Comparison of ENCODE assay signal across 8 mouse cellular contexts in the genomic region with DNA sequence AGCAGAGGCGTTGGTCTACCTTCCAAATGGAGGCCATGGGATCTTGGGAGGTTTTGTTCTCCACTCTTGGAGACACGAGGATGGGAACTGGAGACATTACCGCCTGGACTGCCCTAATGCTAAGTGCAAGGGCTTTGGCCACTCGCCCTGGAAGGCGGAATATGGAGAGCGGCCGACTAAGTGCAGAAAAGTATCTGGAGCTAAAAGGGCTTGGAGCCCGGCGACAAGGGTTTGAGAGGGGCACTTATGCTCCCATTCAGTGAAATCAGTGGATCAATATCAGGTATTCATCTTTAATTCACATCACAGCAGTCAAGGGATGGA. TPM values are rescaled to one million over a fixed set of nuclear protein-coding genes. Genes with fewer than 3 reads are reported as not detected.
DNase-seq lines count a peak whose midpoint lies in the region; ATAC-seq and TF ChIP-seq lines count a peak whose summit lies in the region.

No protein-coding gene starts in this region.

- no peaks in the 10 kb centered on the region for H3K27me3 ChIP-seq in heart, postnatal 0 days (ENCODE audit: control insufficient read depth, insufficient read depth, low read length)
- no peaks in the 10 kb centered on the region for H3K27me3 ChIP-seq in hindbrain, embryonic 12.5 days
- H3K27me3 ChIP-seq in midbrain, embryonic 13.5 days, result no peaks in the 10 kb centered on the region

- H3K36me3 ChIP-seq in heart, postnatal 0 days (replicated peaks; ENCODE audit: control insufficient read depth, insufficient read depth, low read length), result peaks cover 22% of the 10 kb centered on the region
- H3K36me3 ChIP-seq in hindbrain, embryonic 12.5 days, result peaks cover 32% of the 10 kb centered on the region
- peaks cover 54% of the 10 kb centered on the region for H3K36me3 ChIP-seq in midbrain, embryonic 13.5 days

- WGBS in heart, postnatal 0 days, result under 1% methylated on average over 9 of the region's 9 CpGs
- 0% methylated on average over 9 of the region's 9 CpGs for WGBS in hindbrain, embryonic 12.5 days
- 1% methylated on average over 9 of the region's 9 CpGs for WGBS in midbrain, embryonic 13.5 days

- H3K27ac ChIP-seq in heart, postnatal 0 days (ENCODE audit: low read depth), result peak overlapping the region; percentile 92
- peak overlapping the region; percentile 83 for H3K27ac ChIP-seq in bone marrow macrophage, adult 2 months (ENCODE audit: insufficient read depth, low read depth, low read length)
- H3K27ac ChIP-seq in hindbrain, embryonic 12.5 days, result peak overlapping the region; percentile 93
- H3K27ac ChIP-seq in midbrain, embryonic 13.5 days, result peak overlapping the region; percentile 94

- peaks cover 14% of the 10 kb centered on the region for H3K4me1 ChIP-seq in heart, postnatal 0 days (ENCODE audit: control insufficient read depth, insufficient read depth)
- H3K4me1 ChIP-seq in bone marrow macrophage, adult 2 months (ENCODE audit: control insufficient read depth, insufficient read depth, low read length), result peaks cover 29% of the 10 kb centered on the region
- peaks cover 40% of the 10 kb centered on the region for H3K4me1 ChIP-seq in hindbrain, embryonic 12.5 days
- peaks cover 47% of the 10 kb centered on the region for H3K4me1 ChIP-seq in midbrain, embryonic 13.5 days (replicated peaks)

- TF ChIP-seq POLR2A in bone marrow macrophage, adult 2 months (IDR thresholded peaks at IDR 0.05; ENCODE audit: borderline replicate concordance, low read depth, low read length), result no peak

- H3K4me2 ChIP-seq in heart, postnatal 0 days (ENCODE audit: low read depth, low read length), result peak overlapping the region; percentile 88
- H3K4me2 ChIP-seq in hindbrain, embryonic 12.5 days (replicated peaks), result peak overlapping the region; percentile 81
- peak overlapping the region; percentile 87 for H3K4me2 ChIP-seq in midbrain, embryonic 13.5 days (replicated peaks)

- no peak for TF ChIP-seq EP300 in heart, postnatal 0 days (IDR thresholded peaks at IDR 0.05; ENCODE audit: low read depth)

- no peak for ATAC-seq in heart, postnatal 0 days (ENCODE audit: insufficient read depth, low read depth)
- no peak; the same call in 1 of the 2 replicates for ATAC-seq in hindbrain, embryonic 12.5 days (ENCODE audit: low FRiP score)
- ATAC-seq in midbrain, embryonic 13.5 days, result no peak

- peak overlapping the region; percentile 91 for H3K4me3 ChIP-seq in heart, postnatal 0 days (ENCODE audit: low read depth, low read length)
- peak overlapping the region; percentile 75 for H3K4me3 ChIP-seq in bone marrow macrophage, adult 2 months (ENCODE audit: insufficient read depth, low read length)
- peak overlapping the region; percentile 95 for H3K4me3 ChIP-seq in hindbrain, embryonic 12.5 days
- H3K4me3 ChIP-seq in midbrain, embryonic 13.5 days (replicated peaks), result peak overlapping the region; percentile 95

- DNase-seq in heart, postnatal 0 days (ENCODE audit: low spot score), result no peak
- DNase-seq in heart, adult 8-10 months (ENCODE audit: low spot score), result no peak
- DNase-seq in layer of hippocampus, adult 9-10 months (ENCODE audit: low spot score), result no peak
- no peak for DNase-seq in adrenal gland, postnatal 36 days
- no peak for DNase-seq in urinary bladder, adult 18-20 months (ENCODE audit: low spot score in 2 of 2)

- peak overlapping the region; percentile 54 for H3K9ac ChIP-seq in heart, postnatal 0 days (replicated peaks; ENCODE audit: low read depth, low read length)
- peak overlapping the region; percentile 74 for H3K9ac ChIP-seq in hindbrain, embryonic 12.5 days
- H3K9ac ChIP-seq in midbrain, embryonic 13.5 days (replicated peaks), result peak overlapping the region; percentile 80

- H3K9me3 ChIP-seq in heart, postnatal 0 days (replicated peaks; ENCODE audit: control insufficient read depth, low read length), result no peaks in the 10 kb centered on the region
- no peaks in the 10 kb centered on the region for H3K9me3 ChIP-seq in hindbrain, embryonic 12.5 days (replicated peaks)
- no peaks in the 10 kb centered on the region for H3K9me3 ChIP-seq in midbrain, embryonic 13.5 days

- no peak for TF ChIP-seq CTCF in heart, postnatal 0 days (IDR thresholded peaks at IDR 0.05; ENCODE audit: low read depth)
- TF ChIP-seq CTCF in bone marrow macrophage, adult 2 months (IDR thresholded peaks at IDR 0.05; ENCODE audit: low read depth, low read length), result no peak

RNA-seq across cellular contexts. Expression of a gene that starts 0.7 kb away (rescaled TPM):
- 50.8 and 55.2 TPM in 2 replicates for total RNA-seq in heart, postnatal 0 days (2014; rRNA removed; ENCODE audit: low replicate concordance)
- 88.0 and 137 TPM in 2 replicates for polyA plus RNA-seq in heart, postnatal 0 days (2015; fragmentation: Nextera tagmentation; extraction: Ambion mirVana)
- 100 to 1,000 TPM; 112 to 170 (median 145) TPM for total RNA-seq in heart, adult 8-10 months (2022)
- 92.2 and 103 TPM in 2 replicates for polyA plus RNA-seq in bone marrow macrophage, adult 2 months (2012; ENCODE audit: insufficient read depth, insufficient read length, missing spikeins)
- polyA plus RNA-seq in hindbrain, embryonic 12.5 days (2016; fragmentation: Nextera tagmentation; extraction: Ambion mirVana), result 224 and 229 TPM in 2 replicates
- 179 and 192 TPM in 2 replicates for polyA plus RNA-seq in midbrain, embryonic 13.5 days (2015; fragmentation: Nextera tagmentation; extraction: Ambion mirVana)
- total RNA-seq in adrenal gland, postnatal 36 days (2021), result 100 to 1,000 TPM; 314 to 358 TPM

RNA-seq across cellular contexts. Expression of a gene that starts 5.3 kb away (rescaled TPM):
- total RNA-seq in heart, postnatal 0 days (2014; rRNA removed; ENCODE audit: low replicate concordance), result 14.5 and 23.8 TPM in 2 replicates
- polyA plus RNA-seq in heart, postnatal 0 days (2015; fragmentation: Nextera tagmentation; extraction: Ambion mirVana), result 2.2 TPM in 2 replicates
- 10 to 100 TPM; 10.6 to 13.9 (median 12.0) TPM for total RNA-seq in heart, adult 8-10 months (2022)
- 12.6 and 15.3 TPM in 2 replicates for polyA plus RNA-seq in bone marrow macrophage, adult 2 months (2012; ENCODE audit: insufficient read depth, insufficient read length, missing spikeins)
- polyA plus RNA-seq in hindbrain, embryonic 12.5 days (2016; fragmentation: Nextera tagmentation; extraction: Ambion mirVana), result 30.1 and 33.0 TPM in 2 replicates
- 15.9 and 18.9 TPM in 2 replicates for polyA plus RNA-seq in midbrain, embryonic 13.5 days (2015; fragmentation: Nextera tagmentation; extraction: Ambion mirVana)
- 10 to 100 TPM; 22.6 to 28.9 TPM for total RNA-seq in adrenal gland, postnatal 36 days (2021)
